Mouse (Mus musculus): ENCODE results near the gene Myo1e. TPM values are rescaled to one million over a fixed set of nuclear protein-coding genes. Genes with fewer than 3 reads are reported as not detected.

The Myo1e gene
- polyA plus RNA-seq, 1 experiment from 2014 or later: 2.2 TPM

GRCm38 (mm10) chr9:70371638-70372037 lies 164.5 kb downstream of the Myo1e start:
- H3K4me2 ChIP-seq: no peak overlapping the region
- H3K9me3 ChIP-seq (replicated peaks): no peaks in the 10 kb centered on the region
- DNase-seq: no peak
- no peak overlapping the region for H3K4me3 ChIP-seq (replicated peaks)
- H3K27me3 ChIP-seq: no peaks in the 10 kb centered on the region
- peaks cover 6% of the 10 kb centered on the region; the same call in 1 of the 2 replicates for H3K36me3 ChIP-seq
- H3K9ac ChIP-seq: no peak overlapping the region
- no peaks in the 10 kb centered on the region for H3K4me1 ChIP-seq (replicated peaks)
- no peak overlapping the region for H3K27ac ChIP-seq
- ATAC-seq (ENCODE audit: low read depth): no peak
- WGBS (ENCODE audit: insufficient replicate concordance): 53% methylated on average over 5 of the region's 5 CpGs

GRCm38 (mm10) chr9:70379502-70380467 lies 172.6 kb downstream of the Myo1e start:
- Histone ChIP-seq H3K9me3 (replicated peaks) (no peaks in the 10 kb centered on the region), H3K9ac (no peak overlapping the region), H3K4me3 (replicated peaks) (no peak overlapping the region), H3K4me1 (replicated peaks) (peaks cover 15% of the 10 kb centered on the region), H3K4me2 (no peak overlapping the region), H3K27ac (no peak overlapping the region), H3K27me3 (no peaks in the 10 kb centered on the region), H3K36me3 (no peaks in the 10 kb centered on the region)
- 72% methylated on average over 7 of the region's 7 CpGs for WGBS (ENCODE audit: insufficient replicate concordance)
- no peak for DNase-seq
- ATAC-seq (ENCODE audit: low read depth): no peak

GRCm38 (mm10) chr9:70382091-70382490 lies 174.9 kb downstream of the Myo1e start:
- ATAC-seq (ENCODE audit: low read depth) (no peak), DNase-seq (no peak)
- Histone ChIP-seq H3K9me3 (replicated peaks) (no peaks in the 10 kb centered on the region), H3K4me1 (replicated peaks) (peaks cover 32% of the 10 kb centered on the region), H3K36me3 (no peaks in the 10 kb centered on the region), H3K27me3 (no peaks in the 10 kb centered on the region), H3K4me2 (no peak overlapping the region), H3K4me3 (replicated peaks) (no peak overlapping the region), H3K9ac (no peak overlapping the region), H3K27ac (no peak overlapping the region)
- 34% methylated on average over 12 of the region's 12 CpGs for WGBS (ENCODE audit: insufficient replicate concordance)

GRCm38 (mm10) chr9:70383750-70384149 lies 176.6 kb downstream of the Myo1e start:
- Histone ChIP-seq H3K4me1 (replicated peaks) (peaks cover 32% of the 10 kb centered on the region), H3K9me3 (replicated peaks) (no peaks in the 10 kb centered on the region), H3K4me3 (replicated peaks) (no peak overlapping the region), H3K27me3 (no peaks in the 10 kb centered on the region), H3K4me2 (no peak overlapping the region), H3K27ac (no peak overlapping the region), H3K9ac (no peak overlapping the region), H3K36me3 (no peaks in the 10 kb centered on the region)
- WGBS (ENCODE audit: insufficient replicate concordance): 61% methylated on average over 10 of the region's 10 CpGs
- DNase-seq: no peak
- no peak for ATAC-seq (ENCODE audit: low read depth)

- no peak overlapping the region; the same call in 1 of the 2 replicates for H3K4me2 ChIP-seq
- DNase-seq: no peak
These were observed 177.3 kb downstream of the Myo1e start for GRCm38 (mm10) chr9:70384494-70384893.

GRCm38 (mm10) chr9:70384958-70385728 lies 178.0 kb downstream of the Myo1e start:
- DNase-seq (peak; percentile 23), ATAC-seq (ENCODE audit: low read depth) (peak; percentile 83)
- Histone ChIP-seq H3K27me3 (no peaks in the 10 kb centered on the region), H3K4me1 (replicated peaks) (peaks cover 32% of the 10 kb centered on the region), H3K9me3 (replicated peaks) (no peaks in the 10 kb centered on the region), H3K4me3 (replicated peaks) (no peak overlapping the region), H3K27ac (no peak overlapping the region; the same call in 1 of the 2 replicates), H3K36me3 (no peaks in the 10 kb centered on the region), H3K4me2 (peak overlapping the region; percentile 39), H3K9ac (no peak overlapping the region; the same call in 1 of the 2 replicates)
- WGBS (ENCODE audit: insufficient replicate concordance): 32% methylated on average over 18 of the region's 18 CpGs

More at GRCm38 (mm10) chr9:70384494-70384893, 177.3 kb downstream of the Myo1e start:
- Histone ChIP-seq H3K27me3 (no peaks in the 10 kb centered on the region), H3K9me3 (replicated peaks) (no peaks in the 10 kb centered on the region), H3K4me1 (replicated peaks) (peaks cover 32% of the 10 kb centered on the region), H3K27ac (no peak overlapping the region), H3K36me3 (no peaks in the 10 kb centered on the region), H3K9ac (no peak overlapping the region; the same call in 1 of the 2 replicates), H3K4me3 (replicated peaks) (no peak overlapping the region)
- 71% methylated on average over 4 of the region's 4 CpGs for WGBS (ENCODE audit: insufficient replicate concordance)
- ATAC-seq (ENCODE audit: low read depth): 0 out of 2 replicates have a peak, but pooled peaks have one; percentile 20

GRCm38 (mm10) chr9:70387410-70388119 lies 180.4 kb downstream of the Myo1e start:
- H3K27me3 ChIP-seq: no peaks in the 10 kb centered on the region
- no peak overlapping the region for H3K27ac ChIP-seq
- ATAC-seq (ENCODE audit: low read depth) (no peak), DNase-seq (no peak)
- H3K4me2 ChIP-seq: no peak overlapping the region
- no peak overlapping the region for H3K9ac ChIP-seq
- no peak overlapping the region for H3K4me3 ChIP-seq (replicated peaks)
- 68% methylated on average over 4 of the region's 4 CpGs for WGBS (ENCODE audit: insufficient replicate concordance)
- no peaks in the 10 kb centered on the region for H3K9me3 ChIP-seq (replicated peaks)
- peaks cover 36% of the 10 kb centered on the region for H3K4me1 ChIP-seq (replicated peaks)
- H3K36me3 ChIP-seq: no peaks in the 10 kb centered on the region

- H3K4me2 ChIP-seq: no peak overlapping the region
- no peaks in the 10 kb centered on the region for H3K9me3 ChIP-seq (replicated peaks)
- H3K36me3 ChIP-seq: no peaks in the 10 kb centered on the region
- peaks cover 31% of the 10 kb centered on the region for H3K4me1 ChIP-seq (replicated peaks)
- H3K27me3 ChIP-seq: no peaks in the 10 kb centered on the region
- no peak overlapping the region for H3K9ac ChIP-seq
- no peak for ATAC-seq (ENCODE audit: low read depth)
- no peak overlapping the region for H3K27ac ChIP-seq
- DNase-seq: no peak
- WGBS (ENCODE audit: insufficient replicate concordance): 70% methylated on average over 3 of the region's 3 CpGs
- H3K4me3 ChIP-seq (replicated peaks): no peak overlapping the region
These were observed 182.4 kb downstream of the Myo1e start for GRCm38 (mm10) chr9:70389548-70389947.

- ATAC-seq (ENCODE audit: low read depth) (no peak), DNase-seq (no peak)
- H3K4me1 ChIP-seq (replicated peaks): peaks cover 16% of the 10 kb centered on the region
- H3K36me3 ChIP-seq: no peaks in the 10 kb centered on the region
- no peaks in the 10 kb centered on the region for H3K9me3 ChIP-seq (replicated peaks)
- H3K27ac ChIP-seq: no peak overlapping the region
- H3K4me3 ChIP-seq (replicated peaks): no peak overlapping the region
- WGBS (ENCODE audit: insufficient replicate concordance): 69% methylated on average over 5 of the region's 5 CpGs
- H3K4me2 ChIP-seq: no peak overlapping the region
- H3K9ac ChIP-seq: no peak overlapping the region
- no peaks in the 10 kb centered on the region for H3K27me3 ChIP-seq
These were observed 183.9 kb downstream of the Myo1e start for GRCm38 (mm10) chr9:70391042-70391441.

- Histone ChIP-seq H3K36me3 (no peaks in the 10 kb centered on the region), H3K9me3 (replicated peaks) (no peaks in the 10 kb centered on the region), H3K27ac (no peak overlapping the region), H3K9ac (no peak overlapping the region), H3K4me2 (no peak overlapping the region), H3K4me1 (replicated peaks) (peaks cover 12% of the 10 kb centered on the region), H3K27me3 (no peaks in the 10 kb centered on the region), H3K4me3 (replicated peaks) (no peak overlapping the region)
- DNase-seq (no peak), ATAC-seq (ENCODE audit: low read depth) (no peak)
- WGBS (ENCODE audit: insufficient replicate concordance): 50% methylated on average over 12 of the region's 12 CpGs
These were observed 184.8 kb downstream of the Myo1e start for GRCm38 (mm10) chr9:70391660-70392562.
